Mouse (Mus musculus) regulatory T cell (primary cell): ENCODE results near the gene Nrl.

ENCODE experiments used
- in situ Hi-C: fragments of 300-600 bp; cut with MboI, MseI; formaldehyde crosslinking; loops from one replicate; pipeline ENCODE4 v1.15.1; 2025; ENCODE audit warnings: high pct_unique_total_duplicates

The Nrl gene

GRCm38 (mm10) chr14:55536116-55536745 is 11.4 kb upstream of the Nrl start:
- in situ Hi-C loops = no loop called here

- in situ Hi-C loops = no loop called here
Observed at GRCm38 (mm10) chr14:55527940-55528339, 3.2 kb upstream of the Nrl start.

- in situ Hi-C loops = no loop called here
Observed at GRCm38 (mm10) chr14:55526674-55527073, 1.9 kb upstream of the Nrl start.

GRCm38 (mm10) chr14:55524062-55524461 is 719 bp downstream of the Nrl start:
- in situ Hi-C loops = no loop called here

GRCm38 (mm10) chr14:55520451-55521361 is 4.1 kb downstream of the Nrl start:
- in situ Hi-C loops = no loop called here

GRCm38 (mm10) chr14:55519604-55520003 is 5.2 kb downstream of the Nrl start:
- in situ Hi-C loops = no loop called here

GRCm38 (mm10) chr14:55518897-55519296 is 5.9 kb downstream of the Nrl start:
- in situ Hi-C loops = no loop called here

- in situ Hi-C loops = no loop called here
Observed at GRCm38 (mm10) chr14:55515846-55516245, 8.9 kb downstream of the Nrl start.

- in situ Hi-C loops = no loop called here
Observed at GRCm38 (mm10) chr14:55513927-55514326, 10.9 kb downstream of the Nrl start.

GRCm38 (mm10) chr14:55511037-55511436 is 13.7 kb downstream of the Nrl start:
- in situ Hi-C loops = no loop called here

- in situ Hi-C loops = no loop called here
Observed at GRCm38 (mm10) chr14:55510125-55510731, 14.6 kb downstream of the Nrl start, which contains the start of gene Cpne6. TSS of gene Cpne6 (plus strand) at chr14:55510445.

- in situ Hi-C loops = no loop called here
Observed at GRCm38 (mm10) chr14:55509540-55509939, 15.2 kb downstream of the Nrl start.

GRCm38 (mm10) chr14:55507801-55508200 is 17.0 kb downstream of the Nrl start:
- in situ Hi-C loops = no loop called here

GRCm38 (mm10) chr14:55505612-55506011 is 19.2 kb downstream of the Nrl start:
- in situ Hi-C loops = no loop called here

GRCm38 (mm10) chr14:55497449-55497821 is 27.3 kb downstream of the Nrl start:
- in situ Hi-C loops = loop anchor here (5.0 kb wide), 1 partner anchor 35 kb away; no protein-coding TSS in a partner anchor

GRCm38 (mm10) chr14:55496761-55497448 is 27.9 kb downstream of the Nrl start:
- in situ Hi-C loops = loop anchor here (5.0 kb wide), 1 partner anchor 35 kb away; no protein-coding TSS in a partner anchor

- in situ Hi-C loops = loop anchor here (5.0 kb wide), 1 partner anchor 37 kb away; no protein-coding TSS in a partner anchor
Observed at GRCm38 (mm10) chr14:55495509-55496240, 29.1 kb downstream of the Nrl start.

- in situ Hi-C loops = no loop called here
Observed at GRCm38 (mm10) chr14:55492103-55492502, 32.7 kb downstream of the Nrl start.

GRCm38 (mm10) chr14:55491291-55491833 is 33.4 kb downstream of the Nrl start:
- in situ Hi-C loops = no loop called here

GRCm38 (mm10) chr14:55490361-55491201 is 34.2 kb downstream of the Nrl start, which contains the start of gene Carmil3:
TSS of gene Carmil3 (plus strand) at chr14:55490651.
- in situ Hi-C loops = no loop called here
